Mouse (Mus musculus) heart, adult 9 months (tissue): ENCODE results near the gene Stxbp6.
"Not testable (repeated sequence)": the region's sequence is repeated elsewhere in the genome, so short reads cannot be mapped to it uniquely, and the experiment has no call there.

Source experiments
- DNase-seq, 2 experiments: peaks; one replicate each; pipeline ENCODE4 v3.0.0; 2022; ENCODE audit warnings: low spot score in 2 of 2

Stxbp6 gene

DNA sequence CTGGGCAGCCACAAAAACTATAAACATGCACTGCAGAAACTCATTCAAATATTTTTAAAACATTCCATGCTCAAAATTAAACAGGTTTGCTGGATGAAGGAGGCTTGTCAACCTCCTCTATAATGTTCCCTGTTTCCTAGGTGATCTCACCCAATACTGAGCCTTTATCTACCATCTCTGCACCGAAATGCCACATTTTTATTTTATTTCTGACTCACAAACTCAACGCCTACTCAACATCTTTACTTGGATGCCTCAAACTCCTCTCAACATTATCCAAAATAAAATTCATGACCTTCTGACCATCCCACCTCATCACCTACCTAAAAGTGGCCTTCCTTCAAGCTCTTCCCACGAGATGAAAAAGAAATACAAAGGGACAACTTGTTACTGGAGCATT, 18.1 kb downstream of the Stxbp6 start:
- DNase-seq = no peak

DNA sequence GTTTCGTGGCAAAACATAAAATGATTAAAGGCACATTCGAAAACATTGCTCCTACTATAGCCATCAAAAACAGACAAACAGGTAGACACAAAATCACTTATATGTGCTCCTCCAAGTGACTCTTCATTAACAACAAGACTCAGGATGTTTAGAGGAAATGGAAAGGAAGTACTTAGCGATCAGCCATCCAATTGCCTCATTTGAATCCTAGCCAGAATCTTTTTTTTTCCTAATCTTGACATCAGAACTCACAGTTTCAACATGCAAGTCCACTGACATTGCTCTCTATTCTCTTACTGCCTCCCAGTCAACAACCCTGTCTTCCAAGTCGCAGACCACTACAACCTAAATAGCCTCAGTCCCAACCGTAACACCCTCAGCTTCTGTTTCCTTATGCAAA, 21.2 kb downstream of the Stxbp6 start:
- DNase-seq = no peak

DNA sequence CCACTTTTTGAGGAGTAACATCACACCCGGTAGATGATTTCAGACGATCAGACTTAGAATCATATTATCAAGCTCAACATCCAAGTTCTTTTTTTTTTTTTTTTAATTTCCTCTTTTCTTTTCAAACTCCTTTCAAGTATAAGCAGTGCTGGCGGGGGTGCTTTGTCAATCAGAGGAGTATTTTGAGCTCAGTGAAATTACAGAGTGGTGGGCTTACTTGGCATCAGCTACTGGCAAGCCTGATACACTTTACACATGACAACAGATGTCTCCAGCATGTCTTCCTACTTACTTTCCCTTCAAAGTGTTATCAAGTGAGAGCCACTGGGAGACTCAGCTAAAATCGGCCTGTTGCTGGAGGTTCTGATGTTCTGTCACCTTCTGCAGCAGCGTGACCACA, 21.6 kb downstream of the Stxbp6 start:
- DNase-seq = no peak

DNA sequence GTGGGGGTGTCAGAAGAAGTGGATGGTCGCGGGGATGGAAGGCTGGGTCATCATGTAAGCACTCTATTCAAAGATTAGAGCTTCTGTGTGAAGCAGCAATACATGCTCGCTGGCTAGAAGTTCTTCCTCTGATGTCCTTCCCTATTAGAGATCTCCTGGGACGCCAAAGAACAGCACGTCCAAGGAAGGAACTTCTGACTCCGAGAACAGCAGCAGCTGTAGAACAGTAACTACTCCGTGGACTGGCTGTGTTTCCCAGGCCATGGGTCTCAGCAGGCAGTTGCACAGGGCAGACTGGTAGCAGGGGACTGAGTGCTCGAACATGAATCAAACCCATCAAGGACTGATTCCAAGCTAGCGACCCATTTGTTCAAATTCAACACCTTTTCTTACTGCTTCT, 24.6 kb downstream of the Stxbp6 start:
- peak; percentile 84 to 89 for DNase-seq

DNA sequence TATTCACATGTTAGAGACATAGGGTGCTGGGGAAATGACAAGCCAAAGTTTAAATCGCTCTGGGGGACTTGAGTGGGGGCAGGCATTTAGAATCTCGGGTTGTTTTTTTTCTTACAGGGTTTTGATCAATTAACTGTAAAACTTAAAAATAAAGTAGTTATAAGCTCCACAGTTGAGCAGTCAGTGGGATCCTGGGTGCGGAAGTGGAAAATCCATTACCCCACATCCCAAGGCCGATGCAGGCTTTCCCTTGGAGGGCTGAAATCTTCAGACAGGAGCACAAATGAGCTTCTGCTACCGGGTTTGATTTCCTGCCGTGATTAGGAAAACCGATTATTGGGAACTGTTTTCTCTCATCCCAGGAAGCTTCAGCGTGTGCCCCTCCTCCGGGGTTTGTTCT, 26.8 kb downstream of the Stxbp6 start:
- DNase-seq = not testable (repeated sequence)

DNA sequence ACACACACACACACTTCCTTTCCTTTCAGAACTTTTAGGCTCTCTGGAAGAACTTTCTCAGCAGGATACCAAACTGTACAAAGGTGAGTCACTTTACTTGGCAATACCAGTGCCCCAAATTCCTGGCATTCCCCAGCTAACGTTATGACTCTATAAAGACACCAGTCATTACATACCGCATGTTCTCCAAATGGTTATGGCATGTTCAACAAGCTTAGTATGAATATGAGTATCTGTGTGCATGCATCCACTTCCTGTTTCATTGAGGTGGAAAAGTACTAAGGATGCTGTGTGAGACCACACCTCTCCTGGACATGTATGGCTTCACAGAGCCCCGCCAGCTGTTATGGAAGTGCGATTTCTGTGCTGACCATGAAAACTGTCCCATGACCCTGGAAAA, 27.3 kb downstream of the Stxbp6 start:
- no peak for DNase-seq

DNA sequence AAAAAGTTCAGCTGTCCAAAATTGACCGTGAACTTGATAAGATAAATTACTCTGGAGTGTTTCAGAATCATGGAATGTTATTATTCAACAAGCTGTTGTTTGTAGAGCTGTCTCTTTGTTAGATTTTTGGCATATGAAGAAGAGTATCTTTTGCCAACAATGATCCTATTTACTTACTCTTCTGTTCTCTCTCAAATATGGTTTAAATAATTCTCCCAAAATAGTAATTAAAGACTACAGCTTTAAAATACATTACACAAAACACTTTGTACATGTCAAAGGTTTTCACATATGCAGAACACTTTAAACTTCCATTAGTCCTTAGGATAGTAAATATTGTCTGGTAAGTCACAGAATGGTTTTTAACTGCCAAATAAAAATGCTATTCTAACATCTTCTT, 29.9 kb downstream of the Stxbp6 start:
- DNase-seq = no peak

GRCm38 (mm10) chr12:45042591-45043091, 31.9 kb downstream of the Stxbp6 start:
- peak; percentile 18 to 33 for DNase-seq

GRCm38 (mm10) chr12:45037496-45037895, 37.0 kb downstream of the Stxbp6 start:
- DNase-seq = no peak

GRCm38 (mm10) chr12:45037091-45037490, 37.4 kb downstream of the Stxbp6 start:
- no peak for DNase-seq

DNA sequence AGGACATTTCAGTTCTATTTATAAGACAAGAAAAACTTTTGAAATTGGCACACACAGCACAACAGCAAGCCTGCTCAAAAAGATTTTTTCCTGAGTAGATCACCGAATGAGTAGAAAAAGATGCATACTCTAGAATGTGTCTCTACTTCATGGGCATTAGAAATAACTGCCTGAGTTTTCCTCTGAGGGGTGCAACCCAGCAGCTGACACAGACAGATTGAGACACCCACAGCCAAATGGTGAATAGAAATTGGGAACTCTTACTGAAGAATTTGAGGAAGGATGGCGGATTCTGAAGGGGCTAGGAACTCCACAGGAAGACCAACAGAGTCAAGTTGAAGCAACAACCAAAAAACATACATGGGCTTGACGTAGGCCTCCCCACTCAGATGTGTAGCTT, 43.8 kb downstream of the Stxbp6 start:
- no peak for DNase-seq

DNA sequence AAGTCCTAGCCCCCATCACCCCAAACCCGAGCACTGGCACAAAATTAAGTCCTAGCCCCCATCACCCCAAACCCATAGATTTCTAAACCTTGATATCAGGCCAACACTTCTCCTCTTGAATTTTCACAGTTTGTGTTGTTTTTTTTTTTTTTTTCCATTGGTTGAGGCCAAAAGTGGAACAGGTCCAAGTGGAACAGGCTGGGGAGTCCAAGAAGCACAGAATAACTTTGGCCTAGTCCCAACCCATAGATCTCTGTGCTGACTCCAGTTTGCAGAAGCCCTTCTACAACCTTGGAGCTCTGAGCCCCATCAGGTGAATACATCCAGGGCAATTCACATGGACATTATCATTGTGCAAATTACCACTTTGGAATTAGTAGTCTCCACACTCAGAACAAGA, 48.2 kb downstream of the Stxbp6 start:
- peak in 1 of 2 experiments; percentile 47 for DNase-seq

GRCm38 (mm10) chr12:45020018-45020417, 54.5 kb downstream of the Stxbp6 start:
- no peak for DNase-seq

GRCm38 (mm10) chr12:45019059-45019822, 55.3 kb downstream of the Stxbp6 start:
- DNase-seq = no peak

DNA sequence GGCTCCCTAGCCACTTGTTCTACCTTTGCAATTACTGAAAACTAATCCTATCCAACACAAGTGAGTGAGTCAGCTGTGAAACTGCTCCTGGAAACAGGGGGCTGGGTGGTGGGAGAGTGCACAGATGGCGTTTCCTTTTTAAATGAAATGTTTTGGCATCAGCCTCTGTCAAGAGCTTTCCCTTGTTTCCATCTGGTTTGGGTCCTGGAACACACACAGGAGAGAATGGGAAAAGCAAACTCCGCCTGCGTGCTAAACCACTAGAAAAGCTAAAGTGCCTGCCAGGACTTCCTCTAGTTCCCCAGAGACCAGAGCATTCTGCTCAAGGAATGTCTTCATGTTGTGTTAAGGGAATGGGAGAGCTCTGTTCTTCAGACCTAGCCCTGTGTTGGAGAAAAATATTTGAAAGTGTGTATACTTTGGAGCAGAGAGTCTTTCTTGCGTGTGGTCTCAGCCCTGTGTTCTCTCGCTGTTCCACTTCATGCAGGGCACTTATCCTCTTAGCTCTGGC, 61.2 kb downstream of the Stxbp6 start:
- peak; percentile 89 to 92 for DNase-seq

DNA sequence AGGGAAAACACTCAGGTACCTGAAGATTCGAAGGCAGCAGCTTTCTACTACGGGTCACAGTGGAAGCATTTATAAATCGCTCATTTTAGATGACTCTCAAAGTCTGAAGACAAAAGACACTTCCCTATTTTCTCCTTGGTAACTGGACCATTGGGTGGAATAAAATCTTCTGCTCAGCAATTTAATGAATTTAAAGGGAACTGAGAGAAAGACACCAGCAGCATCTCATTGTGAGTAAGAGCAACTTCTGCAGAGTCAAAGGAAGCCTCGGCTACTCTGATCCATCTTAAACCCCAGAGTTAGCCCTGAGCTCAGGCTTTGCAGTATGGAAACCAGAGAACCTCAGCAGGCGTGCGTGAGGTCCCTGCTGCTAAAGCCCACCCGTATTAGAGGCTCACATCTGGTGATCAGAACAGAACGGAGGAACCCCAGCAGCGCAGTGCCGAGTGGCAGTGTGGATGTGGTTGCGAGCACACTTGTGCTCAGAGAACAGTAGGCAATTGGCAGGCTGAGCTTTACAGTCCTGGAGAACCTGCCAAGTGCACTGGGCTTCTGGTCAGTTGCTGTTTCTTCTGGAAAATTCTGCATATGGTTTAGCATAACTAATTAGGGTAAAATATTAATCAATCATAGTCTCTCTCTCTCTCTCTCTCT, 62.9 kb downstream of the Stxbp6 start:
- peak in 1 of 2 experiments; percentile 31 for DNase-seq

DNA sequence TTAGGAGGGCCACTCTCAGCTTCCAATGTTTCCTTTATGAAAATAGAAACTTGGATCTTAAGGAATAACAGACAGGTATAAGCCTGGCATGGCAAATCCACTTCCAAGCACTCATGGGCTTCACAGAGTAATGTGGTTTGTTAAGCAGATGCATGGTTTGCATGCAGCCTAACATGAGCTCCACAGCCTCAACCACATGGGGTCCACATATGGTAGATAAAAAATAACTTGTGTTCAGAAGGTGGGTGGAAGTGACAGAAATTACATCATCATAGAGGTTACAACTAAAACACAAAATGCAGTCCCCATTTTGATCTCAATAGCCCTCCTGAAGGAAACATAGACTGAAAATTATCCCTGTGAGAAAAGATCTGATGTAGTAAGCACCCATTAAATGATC, 63.5 kb downstream of the Stxbp6 start:
- no peak for DNase-seq

- DNase-seq = no peak
These were observed 64.4 kb downstream of the Stxbp6 start for GRCm38 (mm10) chr12:45009984-45010611.

DNA sequence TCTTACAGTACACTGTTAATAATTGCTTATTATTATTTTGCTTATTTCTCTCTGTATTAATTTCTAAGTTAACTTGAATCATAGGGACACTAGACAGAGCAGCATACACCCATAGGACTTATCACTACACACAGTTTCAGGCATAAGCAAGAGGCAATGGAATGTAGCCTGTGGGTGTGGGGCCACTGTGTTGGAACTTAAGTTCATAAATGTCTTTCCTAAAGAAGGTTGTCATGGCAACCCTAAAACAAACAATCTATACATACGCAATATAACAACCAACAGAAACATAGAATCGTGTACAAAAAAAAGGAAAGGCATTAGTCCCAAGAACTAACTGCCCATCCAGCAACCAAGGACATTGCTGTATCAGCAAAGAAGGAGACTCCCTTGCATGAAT, 67.9 kb downstream of the Stxbp6 start:
- no peak for DNase-seq

GRCm38 (mm10) chr12:45006049-45006448, 68.5 kb downstream of the Stxbp6 start:
- DNase-seq = no peak

DNA sequence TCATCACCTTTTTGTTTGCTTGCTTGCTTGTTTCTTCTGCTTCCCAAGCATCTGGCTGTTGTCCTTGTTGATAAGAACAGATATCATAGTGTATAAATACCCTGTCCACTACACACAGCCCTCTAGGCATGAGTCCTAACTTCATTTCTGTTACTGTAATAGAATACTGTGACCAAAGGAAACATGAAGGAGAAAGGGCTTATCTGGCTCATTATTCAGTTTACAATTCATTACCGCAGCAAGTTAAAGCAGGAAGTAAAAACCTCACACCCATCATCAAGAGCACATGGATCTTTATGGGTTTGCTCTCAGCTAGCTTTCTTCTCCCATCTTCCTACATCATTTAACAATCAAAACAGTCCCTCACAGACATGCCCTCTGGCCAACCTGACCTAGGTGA, 72.5 kb downstream of the Stxbp6 start:
- DNase-seq = no peak

DNA sequence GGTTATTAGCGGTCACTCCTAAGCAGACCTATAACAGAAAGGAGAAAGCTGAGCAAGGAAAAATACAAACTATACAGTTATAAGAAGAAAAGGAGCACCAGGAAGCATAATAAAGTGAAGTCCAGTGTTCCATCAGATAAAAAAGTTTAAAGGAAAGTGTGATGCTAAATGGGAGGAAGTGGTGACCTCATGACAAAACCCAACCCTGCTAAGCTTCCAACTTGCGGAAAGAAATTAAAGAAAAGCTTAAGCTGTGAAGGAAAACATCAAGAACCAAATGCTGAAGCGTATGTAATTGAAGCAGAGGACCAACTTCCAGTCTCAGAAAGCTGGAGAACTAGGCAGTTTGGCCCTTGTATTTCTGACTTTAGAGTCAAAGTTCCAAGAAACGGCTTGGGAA, 77.1 kb downstream of the Stxbp6 start:
- no peak for DNase-seq

DNA sequence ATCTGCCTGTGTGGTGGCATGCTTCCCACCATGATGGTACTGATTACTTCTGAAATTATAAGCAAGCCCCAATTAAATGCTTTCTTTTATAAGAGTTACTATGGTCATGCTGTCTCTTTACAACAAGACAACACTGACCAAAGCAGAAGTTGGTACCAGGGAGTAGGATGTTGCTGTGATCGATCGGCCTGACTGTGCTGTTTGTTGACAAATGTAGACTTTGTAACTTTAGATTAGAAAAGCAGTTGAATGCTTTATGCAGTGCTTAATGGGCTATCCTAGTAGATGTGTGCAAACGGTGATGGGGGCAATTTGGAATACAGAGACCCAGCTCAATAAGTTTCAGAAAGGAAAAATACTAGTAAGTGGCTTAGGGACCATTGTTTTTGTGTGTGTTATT, 77.6 kb downstream of the Stxbp6 start:
- no peak for DNase-seq
